Mouse (Mus musculus) liver, adult 2 months (tissue): ENCODE data around the gene Klhl29.

Experiments
- CTCF ChIP-seq: fragments of 200-500 bp; IDR thresholded peaks from 2 replicates; pipeline ENCODE4 v1.5.1; 2011; ENCODE audit warnings: low read depth, low read length, control low read depth
- POLR2A ChIP-seq: fragments of 200-500 bp; IDR thresholded peaks from 2 replicates; pipeline ENCODE4 v1.6.1; 2011; ENCODE audit warnings: low read length, control low read depth; ENCODE audit not compliant: insufficient read depth; ENCODE audit errors: extremely low read depth

DNA sequence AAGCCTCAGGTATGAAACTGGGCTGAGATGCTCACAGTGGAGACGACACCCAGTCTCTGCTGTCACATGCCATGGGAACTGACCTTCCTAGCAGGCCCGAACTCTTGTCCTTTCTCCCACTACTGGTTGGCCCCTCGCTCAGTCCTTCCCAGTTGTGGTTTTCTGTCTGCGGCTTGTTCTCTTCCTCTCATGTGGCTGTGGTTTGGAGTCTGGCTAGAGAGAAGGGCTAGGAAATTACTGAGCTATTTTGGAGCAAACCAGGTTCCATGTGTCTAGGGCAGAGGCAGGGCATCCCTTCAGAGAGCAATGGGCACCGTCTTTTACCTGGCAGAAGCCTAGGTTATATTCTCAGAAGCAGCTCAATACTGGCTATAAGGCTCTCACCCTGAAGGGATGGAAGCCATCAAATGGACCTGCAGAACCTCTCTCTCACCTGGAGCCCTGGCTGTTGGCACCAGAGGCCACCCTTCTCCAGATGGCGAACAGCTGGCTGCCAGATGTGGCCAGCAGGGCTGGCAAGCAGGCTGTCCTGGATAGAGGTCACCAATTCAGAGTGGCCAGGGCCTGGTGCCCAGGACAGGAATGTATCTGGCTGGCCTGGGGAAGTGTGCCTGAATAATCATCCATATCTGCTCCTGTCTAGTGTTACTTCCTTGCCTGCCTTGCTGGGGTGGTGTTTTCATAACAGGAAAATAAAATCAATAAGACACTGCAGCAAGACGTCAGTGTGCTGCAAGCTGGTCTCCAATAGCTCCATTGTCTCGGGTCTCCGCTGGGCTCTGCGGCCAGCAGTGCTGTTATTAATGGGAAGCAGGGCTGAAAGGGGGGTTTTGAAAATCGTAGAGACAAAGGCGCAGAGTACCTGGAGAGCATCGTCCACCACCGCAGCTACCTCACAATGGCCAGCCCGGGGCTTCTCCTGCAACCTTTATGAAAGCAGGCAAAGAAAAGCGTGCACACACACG lies 167.3 kb downstream of the Klhl29 start:
- TF ChIP-seq POLR2A (no peak), CTCF (no peak)
